Mouse (Mus musculus) neural tube, embryonic 14.5 days (tissue): ENCODE data around the gene Gsdme. TPM values are rescaled to one million over a fixed set of nuclear protein-coding genes. Genes with fewer than 3 reads are reported as not detected.

Experiments used
- ATAC-seq: fragments of 200-750 bp; cut with Nextera tagmentation; 2 replicates; pipeline ENCODE4 v1.8.0; 2017; ENCODE audit warnings: low read depth, mild to moderate bottlenecking, moderate TSS enrichment, moderate library complexity
- H3K27ac ChIP-seq: fragments of 300-500 bp; sonication (generic); 2 replicates; pipeline ENCODE4 v1.5.1; 2014; ENCODE audit warnings: low read depth, mild to moderate bottlenecking, control low read depth, low read length, moderate library complexity, mixed read lengths
- H3K27me3 ChIP-seq: fragments of 300-500 bp; sonication (generic); 2 replicates; pipeline ENCODE4 v1.6.1; 2014; ENCODE audit warnings: low read length; ENCODE audit not compliant: control insufficient read depth, insufficient read depth
- H3K36me3 ChIP-seq: fragments of 300-500 bp; sonication (generic); 2 replicates; pipeline ENCODE4 v1.6.1; 2014; ENCODE audit warnings: low read length, mixed read lengths; ENCODE audit not compliant: control insufficient read depth, insufficient read depth
- H3K4me1 ChIP-seq: fragments of 300-500 bp; sonication (generic); 2 replicates; pipeline ENCODE4 v1.6.1; 2014; ENCODE audit warnings: low read length; ENCODE audit not compliant: control insufficient read depth, insufficient read depth
- H3K4me2 ChIP-seq: fragments of 300-500 bp; sonication (generic); 2 replicates; pipeline ENCODE4 v1.6.1; 2014; ENCODE audit warnings: mild to moderate bottlenecking, low read depth, low read length, control low read depth
- H3K4me3 ChIP-seq: fragments of 300-500 bp; sonication (generic); 2 replicates; pipeline ENCODE4 v1.5.1; 2014; ENCODE audit warnings: low read depth, low read length, control low read depth, mixed read lengths
- H3K9ac ChIP-seq: fragments of 300-500 bp; sonication (generic); replicated peaks from 2 replicates; pipeline ENCODE4 v1.6.1; 2014; ENCODE audit warnings: low read depth, mild to moderate bottlenecking, control low read depth, low read length, mixed read lengths
- H3K9me3 ChIP-seq: fragments of 300-500 bp; sonication (generic); 2 replicates; pipeline ENCODE4 v1.6.1; 2016; ENCODE audit warnings: low read length; ENCODE audit not compliant: control insufficient read depth
- WGBS: fragments of 180-500 bp; shearing (Covaris S2); extraction: QIAGEN DNeasy Blood & Tissue Kit; methylation state at CpG from one replicate; pipeline ENCODE4 v1.1.7; 2014; 5-methylcytosine and 5-hydroxymethylcytosine counted together
- polyA plus RNA-seq: library from polyadenylated mRNA; unstranded; fragments of >200 nt; fragmentation: Nextera tagmentation; extraction: Ambion mirVana; gene quantifications from 2 replicates; pipeline ENCODE4 v1.2.1, GENCODE M21; 2014

Gene Gsdme
- polyA plus RNA-seq, 1 experiment from 2014 or later = 99.0 TPM

DNA sequence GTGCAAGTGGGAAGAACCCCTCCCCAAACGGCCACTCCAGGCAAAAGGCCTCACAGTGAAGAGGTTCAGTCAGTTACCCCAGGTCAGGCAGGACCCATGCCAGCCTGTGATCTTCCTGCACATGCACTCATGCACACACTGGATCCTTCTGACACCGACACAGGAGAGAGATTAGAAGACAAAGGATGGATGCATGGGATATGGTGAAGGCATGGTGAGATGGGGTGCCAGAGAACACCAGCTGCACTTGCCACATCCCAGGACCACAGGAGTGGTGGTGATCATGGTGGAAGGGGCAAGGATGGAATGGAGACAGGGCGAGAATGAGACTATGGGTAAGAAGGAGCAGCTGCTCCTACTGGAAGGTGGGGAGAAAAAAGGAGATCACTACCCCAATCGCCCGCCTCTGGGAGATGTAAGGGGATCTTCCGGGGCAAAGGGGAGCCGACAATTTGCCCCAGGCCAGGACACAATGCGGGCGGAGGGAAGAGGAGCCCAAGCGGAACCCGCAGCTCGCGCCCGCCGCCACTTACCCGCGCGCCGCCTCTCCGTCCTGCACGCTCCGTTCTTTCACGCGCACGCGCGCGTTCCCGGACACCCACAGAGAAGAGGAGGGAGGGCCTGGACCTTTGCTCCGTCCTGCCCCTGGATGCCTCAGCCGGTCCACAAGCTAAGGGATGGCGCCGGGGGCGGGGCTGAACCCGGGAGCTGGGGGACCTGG, 2.3 kb downstream of the Gsdme start:
- peak; percentile 90 for ATAC-seq

DNA sequence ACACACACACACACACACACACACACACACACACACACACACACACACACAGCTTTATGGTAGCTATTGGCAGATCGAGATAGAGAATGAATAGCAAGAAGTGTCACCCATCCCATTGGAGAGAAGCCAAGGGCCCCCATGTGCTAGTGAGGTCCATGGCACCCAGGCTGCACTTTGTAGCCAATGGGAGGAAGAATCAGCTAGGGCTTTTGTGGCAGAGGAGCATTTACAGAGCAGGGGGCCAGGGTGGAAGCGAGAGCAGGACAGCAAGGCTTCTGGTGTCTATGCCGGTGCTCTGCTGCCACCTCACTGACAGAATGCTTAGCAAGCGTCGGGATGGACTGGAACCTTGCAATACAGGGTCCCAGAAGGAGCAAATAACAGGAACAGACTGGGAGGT, 8.3 kb downstream of the Gsdme start:
- no peaks in the 10 kb centered on the region for H3K9me3 ChIP-seq
- H3K4me3 ChIP-seq = no peak overlapping the region
- 70% methylated on average over 5 of the region's 5 CpGs for WGBS
- no peak for ATAC-seq
- H3K4me2 ChIP-seq = no peak overlapping the region
- H3K27ac ChIP-seq = no peak overlapping the region
- H3K4me1 ChIP-seq = peaks cover 8% of the 10 kb centered on the region; the same call in 1 of the 2 replicates
- no peak overlapping the region for H3K9ac ChIP-seq
- H3K27me3 ChIP-seq = no peaks in the 10 kb centered on the region
- no peaks in the 10 kb centered on the region for H3K36me3 ChIP-seq

More for the DNA sequence above, 2.3 kb downstream of the Gsdme start:
- H3K9ac ChIP-seq = peak overlapping the region; percentile 73
- H3K4me2 ChIP-seq = peak overlapping the region; percentile 67
- H3K4me1 ChIP-seq = peaks cover 14% of the 10 kb centered on the region
- WGBS = 2% methylated on average over 28 of the region's 35 CpGs
- no peaks in the 10 kb centered on the region for H3K36me3 ChIP-seq
- H3K27me3 ChIP-seq = no peaks in the 10 kb centered on the region
- peak overlapping the region; percentile 45 for H3K4me3 ChIP-seq
- H3K27ac ChIP-seq = peak overlapping the region; percentile 80
- H3K9me3 ChIP-seq = no peaks in the 10 kb centered on the region

- Histone ChIP-seq H3K36me3 (no peaks in the 10 kb centered on the region), H3K27me3 (no peaks in the 10 kb centered on the region), H3K9ac (no peak overlapping the region), H3K4me3 (no peak overlapping the region), H3K4me2 (no peak overlapping the region), H3K4me1 (peaks cover 3% of the 10 kb centered on the region; the same call in 1 of the 2 replicates), H3K27ac (no peak overlapping the region), H3K9me3 (no peaks in the 10 kb centered on the region)
- 73% methylated on average over 10 of the region's 10 CpGs for WGBS
- ATAC-seq = no peak
Measured at GRCm38 (mm10) chr6:50254723-50255184, 8.9 kb downstream of the Gsdme start.

GRCm38 (mm10) chr6:50252690-50253089, 11.0 kb downstream of the Gsdme start:
- Histone ChIP-seq H3K4me1 (no peaks in the 10 kb centered on the region), H3K27me3 (no peaks in the 10 kb centered on the region), H3K4me3 (no peak overlapping the region), H3K4me2 (no peak overlapping the region), H3K27ac (no peak overlapping the region), H3K9me3 (no peaks in the 10 kb centered on the region), H3K9ac (no peak overlapping the region), H3K36me3 (no peaks in the 10 kb centered on the region)
- no peak for ATAC-seq
- 76% methylated on average over 5 of the region's 5 CpGs for WGBS

GRCm38 (mm10) chr6:50247791-50248190, 15.9 kb downstream of the Gsdme start:
- H3K9me3 ChIP-seq = no peaks in the 10 kb centered on the region
- H3K4me3 ChIP-seq = no peak overlapping the region
- H3K4me1 ChIP-seq = no peaks in the 10 kb centered on the region
- no peaks in the 10 kb centered on the region for H3K27me3 ChIP-seq
- no peak overlapping the region for H3K27ac ChIP-seq
- H3K36me3 ChIP-seq = no peaks in the 10 kb centered on the region
- H3K9ac ChIP-seq = no peak overlapping the region
- 91% methylated on average over 4 of the region's 4 CpGs for WGBS
- no peak overlapping the region for H3K4me2 ChIP-seq
- ATAC-seq = no peak

GRCm38 (mm10) chr6:50247356-50247755, 16.3 kb downstream of the Gsdme start:
- Histone ChIP-seq H3K27me3 (no peaks in the 10 kb centered on the region), H3K4me2 (no peak overlapping the region), H3K9ac (no peak overlapping the region), H3K9me3 (no peaks in the 10 kb centered on the region), H3K36me3 (no peaks in the 10 kb centered on the region), H3K4me1 (no peaks in the 10 kb centered on the region), H3K27ac (no peak overlapping the region), H3K4me3 (no peak overlapping the region)
- WGBS = 87% methylated on average over 2 of the region's 2 CpGs
- ATAC-seq = no peak

- ATAC-seq = no peak
- Histone ChIP-seq H3K36me3 (no peaks in the 10 kb centered on the region), H3K4me3 (no peak overlapping the region), H3K4me1 (no peaks in the 10 kb centered on the region), H3K27me3 (no peaks in the 10 kb centered on the region), H3K9ac (no peak overlapping the region), H3K9me3 (no peaks in the 10 kb centered on the region), H3K27ac (no peak overlapping the region), H3K4me2 (no peak overlapping the region)
- WGBS = 92% methylated on average over 4 of the region's 4 CpGs
Measured at GRCm38 (mm10) chr6:50244967-50245366, 18.7 kb downstream of the Gsdme start.

GRCm38 (mm10) chr6:50244126-50244525, 19.5 kb downstream of the Gsdme start:
- no peaks in the 10 kb centered on the region for H3K9me3 ChIP-seq
- H3K9ac ChIP-seq = no peak overlapping the region
- H3K4me1 ChIP-seq = no peaks in the 10 kb centered on the region
- no peaks in the 10 kb centered on the region for H3K36me3 ChIP-seq
- H3K4me3 ChIP-seq = no peak overlapping the region
- 49% methylated on average over 4 of the region's 4 CpGs for WGBS
- H3K27ac ChIP-seq = no peak overlapping the region
- no peaks in the 10 kb centered on the region for H3K27me3 ChIP-seq
- H3K4me2 ChIP-seq = no peak overlapping the region
- ATAC-seq = no peak

DNA sequence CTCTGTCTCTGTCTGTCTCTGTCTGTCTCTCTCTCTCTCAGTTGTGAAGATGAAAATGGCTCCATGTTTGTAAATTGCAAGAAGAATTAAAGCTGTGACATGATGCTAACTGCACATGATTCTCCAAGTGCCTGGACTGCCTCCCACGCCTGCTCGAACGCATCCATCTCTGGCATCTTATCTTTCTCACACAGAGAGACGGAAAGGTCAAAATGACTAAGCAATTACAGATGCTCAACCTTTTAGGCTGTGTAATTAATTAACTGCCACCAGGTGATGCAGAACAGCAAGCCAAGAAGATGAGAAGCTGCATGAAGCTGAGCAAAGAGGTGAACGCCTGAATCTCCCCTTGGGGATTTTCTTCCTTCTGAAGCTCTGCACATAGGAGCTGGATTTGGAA, 23.2 kb downstream of the Gsdme start:
- Histone ChIP-seq H3K4me2 (no peak overlapping the region), H3K9me3 (no peaks in the 10 kb centered on the region), H3K27me3 (no peaks in the 10 kb centered on the region), H3K27ac (no peak overlapping the region), H3K4me3 (no peak overlapping the region), H3K9ac (no peak overlapping the region), H3K4me1 (no peaks in the 10 kb centered on the region), H3K36me3 (no peaks in the 10 kb centered on the region)
- no peak for ATAC-seq
- WGBS = 67% methylated on average over 5 of the region's 5 CpGs
